Mouse (Mus musculus): Measurements from ENCODE around the gene Scarf1. TPM values are rescaled to one million over a fixed set of nuclear protein-coding genes. Genes with fewer than 3 reads are reported as not detected.
A peak's percentile ranks its signal among the peaks of the same experiment; 100 is the strongest.

The Scarf1 gene
- polyA plus RNA-seq, 1 experiment from 2014 or later: 15.2 TPM

- no peaks in the 10 kb centered on the region for H3K36me3 ChIP-seq (ENCODE audit: insufficient read depth)
- H3K9ac ChIP-seq: no peak overlapping the region
- H3K4me3 ChIP-seq (ENCODE audit: low read depth, low read length): no peak overlapping the region
Observed at GRCm38 (mm10) chr11:75538970-75539299, 25.6 kb downstream of the Scarf1 start.

DNA sequence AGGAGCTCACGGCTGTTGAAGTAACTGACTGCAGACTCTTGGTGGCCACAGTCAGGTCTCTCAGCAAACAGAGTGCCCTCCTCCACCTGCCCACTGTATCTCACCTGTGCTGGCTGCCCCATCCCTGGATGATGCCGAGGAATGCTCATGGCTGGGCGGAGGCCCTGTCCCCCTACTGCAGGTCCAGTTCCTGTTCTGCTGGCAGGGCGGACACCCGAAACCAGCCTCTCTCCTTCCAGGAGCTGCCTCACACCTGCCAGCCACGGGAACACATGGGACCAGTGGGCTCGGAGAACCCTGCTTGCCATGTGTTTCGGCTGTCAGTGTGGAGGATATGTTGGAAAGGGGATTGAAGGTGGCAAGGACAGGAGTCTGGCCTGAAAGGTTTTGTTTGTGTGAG lies 26.9 kb downstream of the Scarf1 start:
- H3K9me3 ChIP-seq (ENCODE audit: low read depth, low read length): no peaks in the 10 kb centered on the region
- TF ChIP-seq CTCF (IDR thresholded peaks at IDR 0.05; ENCODE audit: low read depth): no peak
- no peak overlapping the region for H3K27ac ChIP-seq (ENCODE audit: low read depth)
- 0 out of 2 replicates have a peak, but pooled peaks cover under 1% of the 10 kb centered on the region for H3K4me1 ChIP-seq (ENCODE audit: insufficient read depth)
- H3K4me3 ChIP-seq (ENCODE audit: low read depth, low read length): no peak overlapping the region
- H3K4me2 ChIP-seq: no peak overlapping the region
- DNase-seq (no peak), ATAC-seq (ENCODE audit: insufficient read depth) (no peak)
- H3K27me3 ChIP-seq (ENCODE audit: insufficient read depth, low read length): no peaks in the 10 kb centered on the region
- 73% methylated on average over 8 of the region's 8 CpGs for WGBS
- H3K9ac ChIP-seq: no peak overlapping the region
- no peaks in the 10 kb centered on the region for H3K36me3 ChIP-seq (ENCODE audit: insufficient read depth)

More at GRCm38 (mm10) chr11:75538970-75539299, 25.6 kb downstream of the Scarf1 start:
- Histone ChIP-seq H3K4me2 (no peak overlapping the region), H3K4me1 (ENCODE audit: insufficient read depth) (0 out of 2 replicates have a peak, but pooled peaks cover 2% of the 10 kb centered on the region), H3K27ac (ENCODE audit: low read depth) (no peak overlapping the region), H3K27me3 (ENCODE audit: insufficient read depth, low read length) (no peaks in the 10 kb centered on the region), H3K9me3 (ENCODE audit: low read depth, low read length) (no peaks in the 10 kb centered on the region)
- DNase-seq (no peak), ATAC-seq (ENCODE audit: insufficient read depth) (no peak)
- TF ChIP-seq CTCF (IDR thresholded peaks at IDR 0.05; ENCODE audit: low read depth): no peak
- WGBS: 73% methylated on average over 13 of the region's 13 CpGs

- DNase-seq: peak; percentile 33
- peak overlapping the region; percentile 58 for H3K27ac ChIP-seq (ENCODE audit: low read depth)
- H3K9ac ChIP-seq: no peak overlapping the region
- no peak overlapping the region for H3K4me2 ChIP-seq
- H3K9me3 ChIP-seq (ENCODE audit: low read depth, low read length): no peaks in the 10 kb centered on the region
- WGBS: 63% methylated on average over 19 of the region's 19 CpGs
- H3K27me3 ChIP-seq (ENCODE audit: insufficient read depth, low read length): no peaks in the 10 kb centered on the region
- TF ChIP-seq CTCF (IDR thresholded peaks at IDR 0.05; ENCODE audit: low read depth): no peak
- no peaks in the 10 kb centered on the region for H3K4me1 ChIP-seq (ENCODE audit: insufficient read depth)
- no peaks in the 10 kb centered on the region for H3K36me3 ChIP-seq (ENCODE audit: insufficient read depth)
- no peak overlapping the region for H3K4me3 ChIP-seq (ENCODE audit: low read depth, low read length)
- ATAC-seq (ENCODE audit: insufficient read depth): no peak
Observed at GRCm38 (mm10) chr11:75540710-75541581, 27.6 kb downstream of the Scarf1 start.

DNA sequence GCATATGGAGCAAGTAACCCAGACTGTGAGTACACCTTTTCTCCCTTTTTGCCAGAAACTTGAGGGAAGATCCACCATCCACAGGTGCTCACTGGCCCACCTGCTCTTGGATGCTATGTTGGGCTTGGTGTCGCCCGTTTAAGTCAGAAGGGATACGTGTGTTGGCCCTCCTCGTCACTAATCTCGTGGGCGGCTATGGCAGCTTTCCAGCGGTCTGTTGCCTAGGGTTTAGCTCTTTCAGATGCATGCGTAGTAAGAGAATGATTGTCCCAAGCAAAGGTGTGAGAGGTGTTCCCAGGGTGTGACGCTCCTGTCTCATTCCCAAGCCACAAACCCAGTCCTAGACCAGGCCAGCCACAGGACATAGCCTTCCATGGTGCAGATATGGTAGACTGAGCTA lies 31.4 kb downstream of the Scarf1 start:
- no peak overlapping the region for H3K4me3 ChIP-seq (ENCODE audit: low read depth, low read length)
- H3K27me3 ChIP-seq (ENCODE audit: insufficient read depth, low read length): no peaks in the 10 kb centered on the region
- no peak for DNase-seq
- no peak for ATAC-seq (ENCODE audit: insufficient read depth)
- TF ChIP-seq CTCF (IDR thresholded peaks at IDR 0.05; ENCODE audit: low read depth): no peak
- 83% methylated on average over 9 of the region's 9 CpGs for WGBS
- no peak overlapping the region for H3K4me2 ChIP-seq
- H3K36me3 ChIP-seq (ENCODE audit: insufficient read depth): no peaks in the 10 kb centered on the region
- H3K27ac ChIP-seq (ENCODE audit: low read depth): no peak overlapping the region
- H3K9ac ChIP-seq: no peak overlapping the region
- no peaks in the 10 kb centered on the region for H3K9me3 ChIP-seq (ENCODE audit: low read depth, low read length)
- H3K4me1 ChIP-seq (ENCODE audit: insufficient read depth): 0 out of 2 replicates have a peak, but pooled peaks cover 3% of the 10 kb centered on the region

DNA sequence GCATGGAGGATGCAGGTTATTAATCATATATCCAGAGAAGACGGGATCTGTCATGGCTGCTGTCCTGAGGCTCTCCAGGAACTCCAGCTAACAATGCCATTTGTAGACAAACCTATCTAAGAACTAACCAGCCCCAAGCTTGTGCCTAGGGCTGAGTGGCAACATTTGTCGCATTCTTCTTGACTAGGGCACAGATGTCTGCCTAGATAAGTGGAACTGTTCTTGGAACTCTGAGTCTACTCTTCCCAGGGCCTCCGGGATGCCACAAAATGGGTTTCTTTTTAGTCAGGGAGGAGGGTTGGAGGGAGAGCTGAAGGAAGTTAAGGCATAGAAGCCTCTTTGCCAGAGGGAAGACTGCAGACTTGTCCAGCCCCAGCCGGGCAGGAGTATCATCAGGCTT lies 32.7 kb downstream of the Scarf1 start:
- H3K36me3 ChIP-seq (ENCODE audit: insufficient read depth): no peaks in the 10 kb centered on the region
- ATAC-seq (ENCODE audit: insufficient read depth) (no peak), DNase-seq (no peak)
- TF ChIP-seq CTCF (IDR thresholded peaks at IDR 0.05; ENCODE audit: low read depth): no peak
- no peaks in the 10 kb centered on the region for H3K27me3 ChIP-seq (ENCODE audit: insufficient read depth, low read length)
- 67% methylated on average over 4 of the region's 4 CpGs for WGBS
- no peak overlapping the region for H3K9ac ChIP-seq
- H3K4me2 ChIP-seq: no peak overlapping the region
- no peak overlapping the region for H3K27ac ChIP-seq (ENCODE audit: low read depth)
- no peaks in the 10 kb centered on the region for H3K9me3 ChIP-seq (ENCODE audit: low read depth, low read length)
- no peak overlapping the region for H3K4me3 ChIP-seq (ENCODE audit: low read depth, low read length)
- peaks cover 11% of the 10 kb centered on the region; the same call in 1 of the 2 replicates for H3K4me1 ChIP-seq (ENCODE audit: insufficient read depth)

- Histone ChIP-seq H3K36me3 (ENCODE audit: insufficient read depth) (no peaks in the 10 kb centered on the region), H3K27me3 (ENCODE audit: insufficient read depth, low read length) (no peaks in the 10 kb centered on the region), H3K4me3 (ENCODE audit: low read depth, low read length) (no peak overlapping the region), H3K27ac (ENCODE audit: low read depth) (peak overlapping the region; percentile 50; the same call in 1 of the 2 replicates), H3K9me3 (ENCODE audit: low read depth, low read length) (no peaks in the 10 kb centered on the region), H3K4me1 (ENCODE audit: insufficient read depth) (peaks cover 21% of the 10 kb centered on the region; the same call in 1 of the 2 replicates), H3K9ac (peak overlapping the region; percentile 26; the same call in 1 of the 2 replicates), H3K4me2 (no peak overlapping the region)
- 17% methylated on average over 5 of the region's 5 CpGs for WGBS
- TF ChIP-seq CTCF (IDR thresholded peaks at IDR 0.05; ENCODE audit: low read depth): no peak
- DNase-seq (peak; percentile 48), ATAC-seq (ENCODE audit: insufficient read depth) (peak; percentile 41; the same call in 1 of the 2 replicates)
Observed at GRCm38 (mm10) chr11:75549658-75550111, 36.3 kb downstream of the Scarf1 start.

DNA sequence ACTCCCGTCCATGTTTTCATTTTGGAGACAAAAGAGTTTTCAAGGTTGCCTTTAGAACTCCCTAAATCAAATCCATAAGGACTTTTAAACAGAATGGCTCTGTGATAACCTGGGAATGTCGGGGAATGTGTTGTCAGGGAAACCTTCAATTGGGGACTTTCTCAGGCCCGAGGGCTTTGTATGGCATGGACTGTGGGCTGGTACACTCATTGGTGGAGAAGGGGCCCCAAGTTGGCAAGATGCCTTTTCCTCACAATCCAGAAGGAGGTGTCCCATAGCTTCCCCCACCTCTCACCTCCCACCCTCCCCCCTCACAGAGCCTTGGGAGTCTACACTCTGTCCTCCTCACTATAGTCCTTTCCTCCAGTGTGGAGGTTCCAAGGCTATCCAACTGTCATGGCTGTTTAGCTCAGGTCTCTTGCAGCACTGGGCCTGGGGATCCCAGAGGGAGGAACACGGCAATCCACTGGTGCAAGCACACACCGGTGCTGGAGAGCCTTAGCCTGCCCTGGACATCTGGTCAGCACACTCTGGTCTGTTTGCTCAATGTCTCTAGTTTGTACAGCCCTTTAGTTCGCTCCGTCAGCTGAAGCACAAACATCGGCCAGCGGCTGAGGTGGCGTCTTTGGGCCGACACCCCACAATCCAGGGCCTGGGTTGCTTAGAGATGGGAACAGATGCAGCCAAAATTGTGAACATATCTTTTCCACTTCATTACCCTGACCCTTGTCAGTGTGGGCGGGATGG lies 37.0 kb downstream of the Scarf1 start:
- DNase-seq (no peak), ATAC-seq (ENCODE audit: insufficient read depth) (peak; percentile 55)
- Histone ChIP-seq H3K27ac (ENCODE audit: low read depth) (peak overlapping the region; percentile 50; the same call in 1 of the 2 replicates), H3K4me1 (ENCODE audit: insufficient read depth) (peaks cover 21% of the 10 kb centered on the region; the same call in 1 of the 2 replicates), H3K4me3 (ENCODE audit: low read depth, low read length) (no peak overlapping the region), H3K36me3 (ENCODE audit: insufficient read depth) (no peaks in the 10 kb centered on the region), H3K4me2 (no peak overlapping the region), H3K9ac (no peak overlapping the region), H3K27me3 (ENCODE audit: insufficient read depth, low read length) (no peaks in the 10 kb centered on the region), H3K9me3 (ENCODE audit: low read depth, low read length) (no peaks in the 10 kb centered on the region)
- no peak for TF ChIP-seq CTCF (IDR thresholded peaks at IDR 0.05; ENCODE audit: low read depth)
- WGBS: 41% methylated on average over 12 of the region's 12 CpGs
